Mouse (Mus musculus) urinary bladder, postnatal 36 days (tissue): Measurements from ENCODE around the gene Prickle2.

Experiments used
- DNase-seq, 2 experiments: peaks; one replicate each; pipeline ENCODE4 v3.0.0; 2022; ENCODE audit warnings: low spot score in 2 of 2, mixed read lengths in 1 of 2

Gene Prickle2

DNA sequence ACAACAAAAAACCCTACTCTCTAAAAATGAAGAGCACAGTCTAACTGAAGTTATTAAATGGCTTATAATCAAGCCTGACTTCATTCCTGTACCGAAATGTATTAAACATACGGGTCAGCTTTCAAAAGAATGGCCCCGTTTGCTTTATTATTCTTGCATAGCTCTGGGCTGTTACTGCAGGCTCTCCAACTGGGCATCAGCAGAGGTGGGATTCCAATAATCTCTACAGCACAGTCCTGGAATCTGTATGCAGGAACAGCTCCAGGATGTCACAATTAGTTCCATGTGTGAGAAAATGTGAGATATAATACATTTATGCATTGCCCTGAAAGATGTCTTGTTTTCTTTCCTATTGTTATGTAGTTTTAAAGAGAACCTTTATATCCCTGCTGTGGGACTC lies 38.4 kb downstream of the Prickle2 start:
- DNase-seq = no peak

DNA sequence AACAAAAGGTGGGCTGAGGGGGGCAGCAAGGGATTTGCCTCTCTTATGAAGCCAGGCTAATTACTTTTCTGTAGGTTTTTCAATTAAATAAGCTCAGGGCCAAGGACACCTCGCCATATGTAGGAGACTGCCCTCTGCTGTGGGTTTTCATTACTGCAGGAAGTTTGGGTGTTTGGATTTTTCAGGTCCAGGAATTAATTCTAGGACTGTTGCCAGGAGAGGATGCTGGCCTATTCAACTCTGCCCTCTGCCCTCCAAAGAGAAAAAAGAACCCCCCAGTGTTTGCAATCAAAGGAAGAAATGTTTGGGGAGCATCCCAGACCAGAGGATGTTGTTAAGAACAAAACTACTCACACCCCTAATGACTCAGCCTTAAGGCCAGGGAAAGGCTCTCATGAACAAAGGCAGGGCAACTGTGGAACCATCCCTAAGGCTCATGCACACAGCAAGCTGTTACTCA lies 40.4 kb downstream of the Prickle2 start:
- peak; percentile 53 to 60 for DNase-seq

DNA sequence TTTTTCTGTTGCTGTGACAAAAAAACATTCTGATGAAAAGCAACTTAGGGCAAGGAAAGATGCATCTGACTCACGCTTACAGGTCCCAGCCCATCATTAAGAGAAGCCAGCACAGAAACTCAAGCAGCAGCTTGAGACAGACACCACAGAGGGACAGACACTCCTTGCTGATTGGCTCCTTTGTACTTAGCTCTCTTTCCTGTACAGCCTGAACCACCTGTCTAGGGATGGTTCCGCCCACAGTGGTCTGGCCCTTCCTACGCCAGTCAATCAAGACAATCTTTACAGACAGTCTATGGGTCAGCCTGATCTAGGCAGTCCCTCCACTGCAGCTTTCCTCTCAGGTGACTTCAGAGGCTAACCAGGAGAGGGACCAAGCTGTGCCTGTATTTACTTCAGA lies 42.1 kb downstream of the Prickle2 start:
- DNase-seq = no peak

DNA sequence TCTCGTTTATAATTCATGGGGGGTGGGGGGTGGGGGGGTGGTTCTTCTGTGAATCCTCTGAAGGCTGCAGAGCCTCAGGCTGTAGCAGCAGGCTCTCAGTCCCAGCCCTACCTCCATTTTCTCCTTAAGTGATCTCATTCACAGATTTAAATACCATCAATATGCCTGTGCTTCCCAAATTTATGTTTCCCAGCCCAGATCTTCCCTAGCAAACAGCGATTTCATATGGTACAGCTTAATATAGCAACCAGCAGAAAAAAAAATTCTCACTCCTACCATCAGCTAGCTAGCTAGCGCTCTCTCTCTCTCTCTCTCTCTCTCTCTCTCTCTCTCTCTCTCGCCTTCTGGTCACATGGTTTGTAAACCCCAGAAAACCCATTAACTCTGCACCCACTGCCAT lies 42.5 kb downstream of the Prickle2 start:
- no peak for DNase-seq

DNA sequence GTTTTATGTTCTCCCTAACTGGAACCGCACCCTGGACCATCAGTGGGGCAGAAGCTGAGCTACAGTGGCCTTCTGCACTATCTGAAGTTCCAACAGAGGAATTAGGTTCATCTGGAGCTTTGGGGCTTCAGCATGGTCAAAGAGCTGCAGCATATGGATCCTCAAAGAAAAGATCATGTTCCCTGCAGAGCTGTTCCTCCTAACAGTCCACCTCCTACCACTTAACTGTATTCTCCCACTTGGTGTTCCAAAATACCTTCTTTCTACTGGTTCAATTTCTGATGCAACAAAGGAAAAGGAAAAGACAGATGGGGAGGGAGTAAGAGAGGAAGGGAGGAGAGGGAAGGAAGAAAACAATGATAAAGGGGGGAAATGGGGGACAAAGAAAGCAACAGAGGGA lies 56.9 kb downstream of the Prickle2 start:
- no peak for DNase-seq

DNA sequence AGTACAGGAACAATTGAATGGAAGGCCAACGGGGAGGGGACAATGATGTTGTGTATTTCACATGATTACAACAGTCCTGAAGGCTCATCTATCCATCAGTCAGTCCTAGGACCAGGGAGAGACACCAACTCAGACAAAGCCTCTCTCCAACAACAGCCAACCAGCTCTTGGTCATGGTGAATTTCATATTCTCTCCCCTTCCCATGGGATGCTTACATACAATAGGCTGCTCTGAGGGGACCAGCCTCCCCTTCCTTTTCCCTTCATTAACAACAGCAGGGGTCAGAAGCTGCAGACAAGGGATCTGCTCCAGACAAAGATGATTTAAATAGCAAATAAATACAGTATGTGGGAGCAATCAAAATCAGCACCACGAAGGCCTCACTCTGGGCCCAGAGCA lies 57.4 kb downstream of the Prickle2 start:
- DNase-seq = no peak

DNA sequence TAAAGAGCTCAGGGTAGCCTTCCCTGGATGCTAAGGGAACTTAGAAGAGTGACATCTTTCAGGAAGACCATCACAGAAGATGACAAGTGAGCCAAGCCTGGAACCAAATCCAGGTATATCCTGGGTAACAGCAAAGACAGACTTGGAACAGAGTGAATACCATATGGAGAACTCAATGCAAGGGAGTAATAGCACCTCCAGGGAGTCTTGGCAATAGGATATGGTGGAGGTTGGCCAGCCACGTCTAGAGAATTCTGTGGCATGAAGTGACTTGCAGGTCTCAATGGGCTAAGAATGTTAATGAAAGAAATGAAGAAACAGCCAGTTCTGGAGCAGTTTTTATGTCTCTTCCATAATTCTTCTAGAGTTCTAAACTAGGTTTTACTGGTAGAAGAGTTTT lies 63.0 kb downstream of the Prickle2 start:
- no peak for DNase-seq

DNA sequence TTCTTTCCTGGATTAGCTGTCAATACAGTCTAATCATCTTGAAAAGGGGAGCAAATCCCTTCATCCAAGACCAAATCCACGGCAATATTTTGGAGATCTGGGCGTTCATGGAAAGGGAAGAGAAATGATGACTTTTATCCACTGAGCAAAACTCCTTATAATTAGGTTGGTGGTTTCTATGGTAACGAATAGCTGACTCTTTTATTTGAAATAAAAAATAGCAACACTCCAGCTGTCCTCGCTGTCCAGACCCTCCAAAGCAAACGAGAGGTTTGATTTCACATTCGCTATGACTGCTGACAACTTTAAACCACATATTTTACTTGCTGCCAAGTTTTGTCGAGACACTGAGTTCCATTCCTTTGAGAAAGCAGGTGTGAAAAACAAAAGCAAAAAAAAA lies 64.0 kb downstream of the Prickle2 start:
- no peak for DNase-seq

DNA sequence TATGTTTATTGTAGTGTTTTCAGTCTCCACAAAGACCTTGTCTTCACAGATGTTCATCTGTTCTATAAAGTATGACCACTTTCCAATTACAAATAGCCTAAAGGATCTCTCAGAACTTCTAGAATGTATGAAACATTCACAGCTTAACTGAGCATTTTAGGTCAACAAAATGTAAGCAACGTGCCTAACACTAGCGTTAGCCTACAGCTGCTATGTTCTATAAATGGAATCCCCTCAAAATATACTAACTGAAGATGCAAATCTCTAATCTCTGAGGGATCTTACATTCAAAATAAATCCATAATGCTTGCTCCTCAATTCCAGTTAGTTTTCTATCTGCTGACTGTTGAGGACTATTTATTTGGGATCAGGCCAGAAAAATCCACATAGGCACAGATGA lies 65.1 kb downstream of the Prickle2 start:
- DNase-seq = no peak

DNA sequence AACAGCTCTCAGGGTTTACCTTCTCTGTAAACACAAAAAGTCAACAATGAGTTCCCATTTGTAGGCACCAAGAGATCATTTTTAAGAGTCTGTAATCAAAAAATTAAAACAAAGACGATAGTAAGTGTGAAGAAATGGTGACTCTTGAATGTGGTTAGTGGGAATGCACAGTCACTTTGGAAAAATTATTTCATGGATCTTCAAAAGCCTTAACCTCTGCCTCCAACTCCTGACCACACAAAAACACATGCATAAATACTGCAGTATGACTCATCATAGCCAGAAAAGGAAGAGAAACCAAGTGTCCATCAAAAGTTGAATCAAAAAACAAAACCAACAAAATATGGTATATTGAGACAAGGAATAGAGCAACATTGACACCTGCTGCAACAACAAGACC lies 69.5 kb downstream of the Prickle2 start:
- no peak for DNase-seq

DNA sequence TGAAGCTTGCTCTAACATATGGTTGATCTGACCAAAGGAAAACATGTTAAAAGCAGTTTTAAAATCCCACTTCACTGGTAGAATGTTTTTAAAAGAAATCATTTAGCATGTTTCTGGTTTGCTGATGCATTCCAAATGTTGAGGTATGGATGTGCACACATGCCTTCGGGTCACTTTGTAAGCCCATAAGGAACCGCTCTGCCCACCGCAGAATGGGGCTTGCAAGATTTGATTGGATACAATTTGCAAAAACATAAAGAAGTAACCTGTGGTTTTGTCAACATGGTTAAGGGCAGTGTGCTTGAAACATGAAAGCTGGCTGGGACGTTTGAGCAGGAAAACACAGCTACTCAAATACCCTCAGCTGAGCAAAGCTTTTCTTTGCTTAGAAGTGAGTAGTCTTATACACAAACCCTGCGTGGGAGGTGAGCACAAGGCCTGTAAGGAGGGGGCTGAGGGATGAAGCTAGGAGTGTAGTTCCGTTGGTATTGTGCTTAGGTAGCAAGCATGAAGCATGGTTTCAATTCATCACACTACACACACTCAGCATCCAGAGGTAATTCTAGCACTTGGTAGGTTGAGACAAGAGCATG lies 71.0 kb downstream of the Prickle2 start:
- DNase-seq = no peak

DNA sequence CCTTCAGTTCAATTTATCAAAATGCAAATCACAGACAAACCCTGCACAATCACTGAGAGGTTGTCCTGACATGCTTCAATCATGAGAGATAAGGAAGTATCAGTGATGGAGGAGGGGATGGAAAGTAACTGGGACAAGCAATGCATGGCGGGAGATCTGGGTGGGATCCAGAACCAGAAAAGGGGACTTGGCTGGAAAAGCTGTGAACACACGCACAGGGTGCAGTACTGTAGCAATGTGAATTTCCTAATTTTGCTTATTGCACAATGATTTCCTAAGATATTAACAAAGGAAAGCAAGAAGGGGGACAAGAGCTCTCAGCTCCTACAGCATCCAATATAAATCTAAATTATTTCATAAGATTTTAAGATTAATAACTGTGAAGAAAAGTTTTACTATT lies 75.0 kb downstream of the Prickle2 start:
- peak in 1 of 2 experiments; percentile 38 for DNase-seq

DNA sequence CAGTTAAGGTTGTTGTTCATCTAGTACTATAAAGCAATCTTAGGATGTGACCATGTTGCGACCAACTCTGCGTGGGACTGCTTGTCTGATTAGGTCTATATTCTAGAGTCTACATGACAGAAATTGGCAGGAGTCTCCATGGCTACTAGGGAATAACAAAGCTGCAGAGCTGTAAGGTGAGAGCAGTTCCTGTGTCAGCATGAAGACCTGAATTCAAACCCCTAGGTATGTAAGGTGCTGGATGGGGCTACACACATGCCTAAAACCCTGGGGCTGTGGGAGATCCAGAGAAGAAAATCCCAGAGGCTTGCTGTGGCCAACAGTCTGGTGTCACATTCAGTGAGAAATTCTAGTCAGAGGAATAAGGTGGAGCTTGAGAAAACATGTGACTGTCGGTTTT lies 78.2 kb downstream of the Prickle2 start:
- DNase-seq = no peak

DNA sequence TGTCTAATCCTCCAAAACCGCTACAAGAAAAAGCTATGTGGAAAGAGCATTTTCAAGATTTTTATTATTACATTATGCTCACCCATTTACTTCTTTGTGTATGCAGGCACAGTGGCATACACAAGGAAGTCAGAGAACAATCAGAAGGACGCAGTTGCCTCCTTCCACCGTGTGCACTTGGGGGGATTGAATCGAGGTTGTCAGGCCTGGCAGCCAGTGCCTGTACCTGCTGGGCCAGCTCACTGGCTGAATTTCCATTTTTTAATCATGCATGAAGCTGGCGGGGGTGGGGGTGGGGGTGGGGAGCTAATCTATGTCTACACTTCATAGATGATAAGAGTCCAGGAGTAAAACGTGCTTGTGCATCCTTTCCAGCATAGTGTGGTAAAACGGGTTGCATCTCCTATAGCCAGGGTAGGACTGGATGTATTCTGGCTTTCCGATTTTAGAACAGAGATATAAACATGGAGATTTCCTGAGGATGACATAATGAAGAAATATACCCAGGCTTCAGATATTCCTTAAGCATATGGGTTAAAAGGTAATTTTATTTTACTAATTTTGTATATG lies 78.8 kb downstream of the Prickle2 start:
- DNase-seq = no peak

DNA sequence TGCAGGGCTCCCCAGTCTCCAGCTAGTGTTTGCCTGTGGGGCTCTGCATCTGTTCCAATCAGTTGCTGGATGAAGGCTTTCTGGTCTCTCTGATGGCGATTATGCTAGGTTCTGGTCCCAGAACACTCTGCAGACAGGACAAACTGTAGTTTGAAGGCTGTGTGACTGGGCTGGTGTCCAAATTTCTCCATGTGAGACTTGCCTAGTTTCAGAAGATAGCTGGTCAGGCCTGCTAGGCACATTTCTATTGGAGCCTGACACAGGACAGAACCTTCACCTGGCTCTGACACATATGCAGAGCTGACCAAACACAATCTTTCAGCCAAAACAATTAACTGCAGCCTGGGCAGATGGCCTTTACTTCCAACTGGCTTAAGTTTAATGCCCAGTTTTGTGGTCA lies 80.0 kb downstream of the Prickle2 start:
- DNase-seq = no peak

DNA sequence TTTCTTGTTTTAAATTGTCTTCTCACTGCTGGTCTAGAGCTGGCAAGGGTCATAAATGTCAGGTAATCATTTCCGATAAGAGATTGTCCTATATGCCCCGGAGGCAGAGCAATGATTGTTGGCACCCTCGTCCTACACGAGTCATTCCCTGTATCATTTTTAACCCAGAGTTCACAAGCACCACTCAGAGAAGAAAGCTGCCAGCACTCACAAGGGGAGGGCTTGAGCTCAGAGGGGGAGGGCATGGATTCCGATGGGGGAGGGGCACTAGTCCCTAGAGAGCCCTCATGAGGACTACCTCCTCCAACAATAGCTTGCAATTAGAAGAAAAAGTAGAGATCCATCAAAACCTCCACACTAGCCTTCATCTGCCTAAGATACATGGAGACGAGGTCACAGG lies 81.6 kb downstream of the Prickle2 start:
- DNase-seq = no peak

DNA sequence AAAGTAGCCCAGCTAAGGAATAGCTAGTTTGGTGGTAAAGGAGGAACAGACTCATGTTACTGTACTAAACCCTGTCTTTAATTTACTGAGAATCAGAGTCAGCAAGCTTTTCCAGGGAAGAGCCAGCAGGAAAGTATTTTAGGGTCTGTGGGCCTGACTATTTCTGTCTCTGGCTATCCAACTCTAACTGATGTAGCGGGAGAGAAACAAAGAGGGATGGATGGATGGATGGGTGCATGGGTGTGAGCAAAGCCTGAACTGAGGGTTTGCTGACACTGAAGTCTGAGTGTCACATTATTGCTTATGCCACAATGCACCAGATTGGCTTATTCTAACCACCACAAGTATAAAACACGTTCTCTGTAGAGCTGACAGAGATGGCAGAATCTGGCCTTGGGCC lies 88.8 kb downstream of the Prickle2 start:
- DNase-seq = no peak

DNA sequence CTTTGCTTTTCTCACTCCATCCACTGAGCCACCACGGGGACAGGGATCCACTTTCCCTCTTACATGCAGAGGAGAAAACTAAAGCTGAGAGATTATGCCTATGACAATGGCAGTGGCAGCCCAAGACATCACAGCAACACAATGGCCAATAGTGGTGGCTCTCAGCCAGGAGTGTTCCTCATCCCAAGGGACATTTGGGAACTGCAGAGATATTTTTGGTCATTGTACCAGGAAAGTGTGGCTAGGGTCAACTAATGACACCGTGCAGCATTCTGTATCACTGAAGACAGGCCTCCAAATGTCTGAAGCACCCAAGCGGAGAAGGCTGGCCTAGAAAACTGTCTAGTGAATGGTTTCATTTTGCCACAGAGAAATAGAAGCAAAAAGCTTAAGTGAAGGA lies 91.2 kb downstream of the Prickle2 start:
- DNase-seq = peak in 1 of 2 experiments; percentile 16

DNA sequence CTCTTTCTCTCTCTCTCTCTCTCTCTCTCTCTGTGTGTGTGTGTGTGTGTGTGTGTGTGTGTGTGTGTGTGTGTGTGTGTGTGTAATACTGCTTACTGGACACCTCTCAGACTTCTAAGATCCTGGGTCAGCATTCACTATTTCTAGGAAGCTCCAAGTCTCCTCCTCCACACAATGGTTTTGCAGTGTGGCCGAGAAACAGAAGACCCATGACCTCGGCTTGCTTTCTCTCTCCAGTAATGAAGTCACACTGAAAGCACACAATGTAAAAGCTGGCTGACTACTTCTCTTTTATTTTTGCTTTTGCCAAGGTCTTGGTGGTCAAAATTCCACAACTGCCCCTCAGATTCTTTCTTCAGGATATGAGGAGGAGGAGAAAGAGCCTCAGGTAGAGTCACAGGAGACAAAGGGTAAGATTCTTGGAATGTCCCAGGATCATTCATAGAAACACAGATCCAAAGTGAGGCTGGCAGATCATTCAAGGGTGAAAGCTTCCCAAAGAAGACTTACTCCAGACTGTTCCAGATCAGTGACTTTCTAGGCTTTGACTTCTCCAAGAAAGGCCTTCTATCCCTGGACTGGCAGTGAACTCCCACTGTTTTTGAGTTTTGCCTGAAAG lies 93.7 kb downstream of the Prickle2 start:
- no peak for DNase-seq

DNA sequence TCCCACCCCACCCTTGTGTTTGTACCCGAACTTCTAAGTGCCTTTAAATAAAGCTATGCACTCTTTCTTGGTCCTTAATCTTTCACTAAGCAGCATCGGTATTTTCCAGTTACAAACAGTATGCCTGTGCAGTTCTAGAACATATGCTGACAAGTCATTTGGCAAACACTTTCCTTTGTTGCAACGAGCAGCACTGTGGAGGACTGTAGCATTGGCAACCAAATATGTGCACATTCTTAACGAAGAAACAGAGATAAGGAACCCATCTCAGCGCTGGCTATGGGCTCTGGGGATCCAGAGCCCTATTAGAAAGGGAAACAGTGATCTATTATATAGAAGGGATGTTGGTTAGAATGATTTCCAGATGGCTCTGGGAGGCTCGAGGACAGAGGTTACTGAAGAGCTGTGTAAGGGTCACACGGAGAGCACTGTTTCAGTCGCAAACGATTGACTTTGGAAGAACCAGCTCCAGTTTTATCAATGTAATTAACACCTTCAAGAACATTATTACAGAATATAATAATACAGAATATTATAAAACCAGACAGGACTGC lies 96.2 kb downstream of the Prickle2 start:
- no peak for DNase-seq

DNA sequence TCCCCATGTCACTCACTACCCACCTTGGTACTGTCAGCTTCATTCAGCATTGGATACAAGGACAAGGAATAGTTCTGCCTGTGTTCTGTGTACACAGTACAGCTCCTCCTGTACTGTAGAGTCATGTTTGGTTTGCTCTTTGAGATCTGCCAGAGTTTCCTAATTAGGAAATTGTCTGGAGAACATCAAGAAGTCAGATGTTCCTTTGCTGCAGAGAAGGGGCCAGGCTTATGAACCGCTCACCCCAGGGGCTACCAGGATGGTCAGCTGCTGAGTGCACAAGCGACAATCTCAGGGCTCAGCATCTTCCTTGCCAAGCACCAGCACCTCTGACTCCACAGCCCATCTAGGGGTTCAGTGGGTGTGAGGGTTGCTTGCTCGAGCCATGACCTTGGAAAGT lies 96.9 kb downstream of the Prickle2 start:
- no peak for DNase-seq

DNA sequence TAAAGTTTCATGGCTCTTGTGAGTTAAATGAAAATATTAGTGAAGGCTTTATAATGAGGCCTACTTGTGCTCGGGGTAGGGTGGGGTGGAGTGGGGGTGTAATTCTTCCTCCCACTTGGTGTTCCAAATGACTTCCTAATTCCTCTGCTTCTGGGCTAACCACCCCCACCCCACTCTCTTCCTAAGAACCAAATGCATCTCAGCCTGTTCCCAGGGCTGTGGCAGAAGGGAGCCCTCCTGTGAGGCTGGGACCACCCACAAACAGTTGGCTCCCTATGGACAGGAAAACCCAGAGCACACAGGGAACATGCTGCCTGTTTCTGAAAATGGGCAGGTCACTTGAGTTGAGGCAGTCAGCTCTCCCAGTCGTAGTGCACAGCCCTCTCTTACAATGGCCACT lies 100.8 kb downstream of the Prickle2 start:
- DNase-seq = no peak

DNA sequence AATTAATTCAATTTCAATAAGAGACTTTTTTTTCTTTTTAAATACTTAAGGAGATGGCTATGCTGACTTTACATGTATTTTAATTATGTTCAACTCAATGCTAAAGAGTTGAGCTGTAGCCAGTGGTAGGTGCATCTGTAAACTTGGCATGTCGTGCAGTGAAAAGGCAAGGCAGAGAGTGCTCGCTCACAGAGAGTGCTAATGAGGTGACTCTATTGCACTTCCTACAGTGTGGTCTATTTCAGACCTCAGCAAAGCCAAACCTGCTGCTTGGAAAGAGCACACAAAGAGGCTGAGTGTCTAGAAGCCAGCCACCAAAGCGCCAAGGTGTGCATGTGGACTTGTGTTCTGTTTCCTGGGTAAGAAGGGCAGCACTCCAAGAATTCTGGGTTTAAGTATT lies 109.6 kb downstream of the Prickle2 start:
- DNase-seq = no peak
